Mouse (Mus musculus) macrophage (primary cell): ENCODE data around the gene Csf2rb. TPM values are rescaled to one million over a fixed set of nuclear protein-coding genes. Genes with fewer than 3 reads are reported as not detected.

Experiments
- H3K27ac ChIP-seq: fragments of 350-480 bp; formaldehyde crosslinking; 2 replicates; pipeline ENCODE4 v1.9.0; 2021
- H3K36me3 ChIP-seq: fragments of 350-480 bp; formaldehyde crosslinking; 2 replicates; pipeline ENCODE4 v1.9.0; 2021; ENCODE audit errors: inconsistent target
- H3K4me3 ChIP-seq: fragments of 350-480 bp; formaldehyde crosslinking; 2 replicates; pipeline ENCODE4 v1.9.0; 2021; ENCODE audit errors: inconsistent target
- H3K79me2 ChIP-seq: fragments of 350-480 bp; formaldehyde crosslinking; 2 replicates; pipeline ENCODE4 v1.9.0; 2021; ENCODE audit errors: inconsistent target
- WGBS: methylation state at CpG from one replicate; pipeline ENCODE4 v1.1.7; 2026; ENCODE audit warnings: inconsistent platforms; ENCODE audit not compliant: missing documents; 5-methylcytosine and 5-hydroxymethylcytosine counted together
- polyA plus RNA-seq: library from polyadenylated mRNA; stranded (reverse); fragments of 250-400 nt; gene quantifications from 3 replicates; pipeline ENCODE4 v1.2.4, GENCODE M21; 2018; ENCODE audit warnings: inconsistent platforms

Csf2rb gene
- polyA plus RNA-seq, 1 experiment from 2014 or later, result 406 TPM

GRCm38 (mm10) chr15:78377859-78378258, 52.3 kb downstream of the Csf2rb start:
- Histone ChIP-seq H3K27ac (no peak overlapping the region), H3K79me2 (no peaks in the 10 kb centered on the region), H3K4me3 (no peak overlapping the region), H3K36me3 (no peaks in the 10 kb centered on the region)
- WGBS, result 92% methylated on average over 10 of the region's 10 CpGs

DNA sequence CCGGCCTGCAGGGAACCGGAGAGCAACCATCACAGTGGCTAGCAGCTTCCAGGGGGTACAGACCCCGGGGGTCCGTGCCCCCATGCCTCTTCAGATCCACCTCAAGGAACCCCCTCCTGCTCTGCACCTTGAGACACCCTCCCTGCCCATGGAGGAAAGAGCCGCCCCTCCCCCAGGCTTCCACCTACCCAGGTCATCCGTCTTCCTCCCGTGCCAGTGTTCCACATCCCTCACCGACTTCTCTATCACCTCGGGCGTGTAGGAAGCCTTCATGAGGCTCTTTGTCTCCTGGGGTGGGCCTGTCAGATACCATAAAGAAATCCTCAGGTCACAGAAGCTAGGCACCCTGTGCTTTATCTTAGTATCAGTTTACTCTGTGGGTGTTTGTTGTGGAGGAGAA, 53.0 kb downstream of the Csf2rb start:
- H3K4me3 ChIP-seq, result no peak overlapping the region
- WGBS, result 92% methylated on average over 10 of the region's 10 CpGs
- no peak overlapping the region for H3K27ac ChIP-seq
- H3K36me3 ChIP-seq, result no peaks in the 10 kb centered on the region
- H3K79me2 ChIP-seq, result no peaks in the 10 kb centered on the region

- H3K27ac ChIP-seq, result no peak overlapping the region
- H3K36me3 ChIP-seq, result no peaks in the 10 kb centered on the region
- H3K79me2 ChIP-seq, result no peaks in the 10 kb centered on the region
- H3K4me3 ChIP-seq, result no peak overlapping the region
- 83% methylated on average over 2 of the region's 2 CpGs for WGBS
Observed at GRCm38 (mm10) chr15:78380208-78380607, 54.7 kb downstream of the Csf2rb start.

DNA sequence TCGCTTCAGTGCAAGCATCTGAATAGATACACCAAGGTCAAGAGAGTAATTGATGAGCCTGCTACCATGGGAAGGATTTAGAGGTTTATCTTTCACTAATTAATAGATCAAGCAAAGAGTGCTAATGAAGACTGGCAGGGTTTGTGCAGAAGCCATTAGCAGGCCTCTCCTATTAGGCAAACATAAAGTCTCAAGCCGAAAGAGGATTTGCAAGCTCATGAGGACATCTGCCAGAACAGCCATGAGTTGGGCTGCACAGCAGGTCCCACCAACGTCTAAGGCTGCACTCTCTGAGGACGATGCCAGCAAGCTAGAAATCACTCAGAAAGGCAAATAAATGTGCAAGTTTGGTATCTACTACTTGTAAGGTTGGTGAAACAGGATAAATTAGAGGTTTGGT, 55.2 kb downstream of the Csf2rb start:
- no peak overlapping the region for H3K27ac ChIP-seq
- H3K36me3 ChIP-seq, result no peaks in the 10 kb centered on the region
- WGBS, result 93% methylated on average over 4 of the region's 4 CpGs
- no peak overlapping the region for H3K4me3 ChIP-seq
- no peaks in the 10 kb centered on the region for H3K79me2 ChIP-seq

DNA sequence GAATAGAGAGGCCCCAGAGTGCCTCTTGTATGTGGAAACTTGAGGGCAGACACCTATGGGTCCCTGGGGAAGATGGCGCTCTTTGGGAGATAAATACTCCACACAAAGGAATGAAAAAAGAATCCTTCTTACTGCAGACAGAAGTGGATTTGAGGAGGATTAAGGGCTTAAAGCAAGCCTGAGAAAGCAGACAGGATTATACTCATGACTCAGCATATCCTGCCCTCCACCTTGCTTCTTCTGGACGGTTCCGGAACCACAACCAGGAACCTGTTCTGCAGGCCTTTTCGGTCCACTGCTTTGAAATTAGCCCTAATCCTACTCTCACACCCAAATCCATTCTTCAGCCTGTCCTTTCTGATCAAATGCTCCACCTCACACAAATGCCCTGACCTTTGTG, 56.6 kb downstream of the Csf2rb start:
- Histone ChIP-seq H3K4me3 (no peak overlapping the region), H3K79me2 (no peaks in the 10 kb centered on the region), H3K27ac (no peak overlapping the region), H3K36me3 (no peaks in the 10 kb centered on the region)
- 78% methylated on average over 4 of the region's 4 CpGs for WGBS

GRCm38 (mm10) chr15:78383450-78384219, 58.1 kb downstream of the Csf2rb start:
- no peak overlapping the region for H3K4me3 ChIP-seq
- no peaks in the 10 kb centered on the region for H3K36me3 ChIP-seq
- WGBS, result 80% methylated on average over 11 of the region's 11 CpGs
- no peaks in the 10 kb centered on the region for H3K79me2 ChIP-seq
- no peak overlapping the region for H3K27ac ChIP-seq

DNA sequence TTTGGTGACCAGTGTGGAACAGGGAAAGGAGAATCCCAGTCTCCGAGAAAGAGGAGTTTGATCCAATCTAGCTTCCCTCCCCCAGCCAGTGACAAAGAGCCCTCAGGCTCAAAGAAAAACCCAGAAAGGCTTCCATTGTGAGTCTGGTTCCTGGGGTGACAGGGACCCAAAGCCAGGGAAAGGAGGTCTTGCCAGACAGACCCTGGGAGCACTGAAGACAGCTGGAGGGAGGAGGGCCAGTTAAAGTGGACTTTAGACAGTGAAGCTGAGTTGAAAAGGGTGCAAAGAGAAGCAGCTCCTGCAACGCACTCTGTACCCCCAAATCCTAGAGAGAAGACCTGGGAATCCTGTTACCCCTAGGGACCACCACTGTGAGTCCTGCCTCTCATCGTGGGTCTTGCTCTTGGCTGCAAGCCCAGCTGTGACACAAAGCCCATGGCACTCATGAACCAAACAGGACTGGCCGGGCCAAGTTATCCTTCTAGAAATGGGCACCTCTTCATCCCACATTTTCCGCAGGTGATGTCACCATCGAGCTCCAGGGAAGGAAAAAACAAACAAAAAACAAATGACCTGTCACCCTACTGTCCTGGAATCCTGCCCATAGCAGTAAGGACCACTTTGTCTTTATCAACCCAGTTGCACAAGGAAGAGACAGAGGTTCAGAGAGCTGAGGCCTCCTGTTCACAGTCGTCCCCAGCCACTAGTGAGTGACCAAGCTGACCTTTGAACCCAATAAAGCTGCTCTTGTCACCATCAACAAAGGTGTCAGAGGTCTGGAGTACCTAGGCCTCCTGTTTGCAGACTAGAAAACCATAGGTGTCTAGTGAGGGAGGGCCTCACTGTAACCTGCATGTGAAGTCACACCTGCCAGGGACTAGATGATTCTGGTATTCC, 58.9 kb downstream of the Csf2rb start:
- WGBS, result 82% methylated on average over 7 of the region's 7 CpGs
- no peaks in the 10 kb centered on the region for H3K36me3 ChIP-seq

GRCm38 (mm10) chr15:78385564-78385963, 60.0 kb downstream of the Csf2rb start:
- H3K4me3 ChIP-seq, result no peak overlapping the region
- H3K79me2 ChIP-seq, result no peaks in the 10 kb centered on the region
- no peak overlapping the region for H3K27ac ChIP-seq
- 78% methylated on average over 1 of the region's 1 CpGs for WGBS
- H3K36me3 ChIP-seq, result no peaks in the 10 kb centered on the region

More for the DNA sequence above, 58.9 kb downstream of the Csf2rb start:
- no peak overlapping the region for H3K4me3 ChIP-seq
- H3K27ac ChIP-seq, result no peak overlapping the region
- no peaks in the 10 kb centered on the region for H3K79me2 ChIP-seq

GRCm38 (mm10) chr15:78390855-78391254, 65.3 kb downstream of the Csf2rb start:
- no peak overlapping the region for H3K4me3 ChIP-seq
- no peaks in the 10 kb centered on the region for H3K36me3 ChIP-seq
- 70% methylated on average over 3 of the region's 3 CpGs for WGBS
- no peak overlapping the region for H3K27ac ChIP-seq
- no peaks in the 10 kb centered on the region for H3K79me2 ChIP-seq

- no peak within 1 kb of the TSS for H3K27ac ChIP-seq
- no peak within 1 kb of the TSS for H3K4me3 ChIP-seq
- 93% methylated on average over 8 of the region's 8 CpGs for WGBS
- no peaks in the 10 kb centered on the region for H3K36me3 ChIP-seq
- no peaks in the 10 kb centered on the region for H3K79me2 ChIP-seq
Observed at GRCm38 (mm10) chr15:78395478-78395962, 70.0 kb downstream of the Csf2rb start, which contains the start of gene Tex33. TSS of gene Tex33 (minus strand) at chr15:78395912.

- Histone ChIP-seq H3K79me2 (no peaks in the 10 kb centered on the region), H3K36me3 (no peaks in the 10 kb centered on the region), H3K27ac (peak overlapping the region; percentile 46), H3K4me3 (no peak overlapping the region)
- WGBS, result 46% methylated on average over 6 of the region's 6 CpGs
Observed at GRCm38 (mm10) chr15:78401345-78401744, 75.8 kb downstream of the Csf2rb start.

DNA sequence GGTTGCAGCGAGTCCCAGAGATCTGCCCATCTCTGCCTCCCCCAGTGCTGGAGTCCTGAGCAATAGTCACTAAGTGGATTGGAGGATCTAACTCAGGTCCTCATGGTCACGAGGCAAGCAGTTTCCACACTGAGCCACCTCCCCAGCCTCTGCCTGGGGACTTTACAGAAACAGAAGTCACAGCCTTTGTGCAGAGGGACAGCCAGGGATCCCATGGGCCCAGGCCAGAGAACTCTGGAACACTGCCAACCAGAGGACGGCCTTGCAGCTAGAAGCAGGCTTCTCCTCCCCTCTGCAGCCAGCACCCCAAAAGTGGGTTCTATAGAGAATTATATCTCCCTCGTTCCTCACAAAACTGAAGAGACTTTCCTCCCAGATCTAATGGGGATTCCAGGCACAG, 76.4 kb downstream of the Csf2rb start:
- Histone ChIP-seq H3K79me2 (no peaks in the 10 kb centered on the region), H3K27ac (peak overlapping the region; percentile 46), H3K36me3 (no peaks in the 10 kb centered on the region), H3K4me3 (no peak overlapping the region)
- 40% methylated on average over 4 of the region's 4 CpGs for WGBS

- no peaks in the 10 kb centered on the region for H3K36me3 ChIP-seq
- H3K4me3 ChIP-seq, result no peak overlapping the region
- H3K27ac ChIP-seq, result peak overlapping the region; percentile 46; the same call in 1 of the 2 replicates
- no peaks in the 10 kb centered on the region for H3K79me2 ChIP-seq
- WGBS, result 87% methylated on average over 7 of the region's 7 CpGs
Observed at GRCm38 (mm10) chr15:78402423-78402822, 76.9 kb downstream of the Csf2rb start.

DNA sequence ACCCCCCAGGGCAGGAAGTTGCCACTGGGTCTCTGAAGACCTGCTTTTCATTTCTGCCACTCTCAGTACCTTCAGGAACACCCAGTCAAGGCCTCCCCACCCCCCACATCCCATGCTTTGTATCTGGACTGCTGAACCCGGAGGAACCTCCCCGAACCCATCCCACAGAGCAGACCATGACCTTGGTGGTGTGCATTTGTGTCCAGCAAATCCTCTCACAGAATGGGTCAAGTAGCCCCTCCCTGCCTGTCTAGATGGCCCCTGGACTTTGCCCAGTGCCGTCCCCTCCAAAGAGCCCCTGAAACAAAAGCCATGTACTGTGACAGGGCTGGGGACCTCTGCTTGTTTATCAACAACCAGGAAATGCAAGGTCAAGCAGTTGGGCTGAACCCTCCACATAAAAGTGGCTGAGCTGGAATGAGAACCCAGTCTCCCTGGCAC, 77.8 kb downstream of the Csf2rb start:
- H3K79me2 ChIP-seq, result no peaks in the 10 kb centered on the region
- WGBS, result 96% methylated on average over 3 of the region's 3 CpGs
- no peak overlapping the region for H3K27ac ChIP-seq
- H3K4me3 ChIP-seq, result no peak overlapping the region
- H3K36me3 ChIP-seq, result no peaks in the 10 kb centered on the region
